Mouse (Mus musculus): ENCODE measurements around the gene Adgrv1. TPM values are rescaled to one million over a fixed set of nuclear protein-coding genes. Genes with fewer than 3 reads are reported as not detected.
"Not testable (repeated sequence)": the region's sequence is repeated elsewhere in the genome, so short reads cannot be mapped to it uniquely, and the experiment has no call there.

Gene Adgrv1
- polyA plus RNA-seq, 1 experiment from 2014 or later: 2.2 TPM

GRCm38 (mm10) chr13:81628631-81629190, 4.2 kb downstream of the Adgrv1 start:
- no peaks in the 10 kb centered on the region for H3K9me3 ChIP-seq (ENCODE audit: low read length)
- DNase-seq (ENCODE audit: low spot score) (no peak), ATAC-seq (no peak)
- H3K4me1 ChIP-seq (ENCODE audit: insufficient read depth, low read depth, low read length): no peaks in the 10 kb centered on the region
- H3K27me3 ChIP-seq (replicated peaks; ENCODE audit: insufficient read depth, low read length): peaks cover 4% of the 10 kb centered on the region; the same call in 1 of the 2 replicates
- WGBS: 49% methylated on average over 2 of the region's 2 CpGs
- H3K27ac ChIP-seq (ENCODE audit: low read length): no peak overlapping the region
- TF ChIP-seq EP300 (IDR thresholded peaks at IDR 0.05) (no peak), CTCF (IDR thresholded peaks at IDR 0.05) (no peak)
- no peak overlapping the region for H3K9ac ChIP-seq (replicated peaks; ENCODE audit: low read depth)
- no peak overlapping the region for H3K4me3 ChIP-seq (ENCODE audit: low read depth, low read length)
- no peak overlapping the region for H3K4me2 ChIP-seq (replicated peaks; ENCODE audit: low read depth, low read length)
- H3K36me3 ChIP-seq (ENCODE audit: insufficient read depth, low read length): no peaks in the 10 kb centered on the region

GRCm38 (mm10) chr13:81627861-81628260, 5.1 kb downstream of the Adgrv1 start:
- H3K9ac ChIP-seq (replicated peaks; ENCODE audit: low read depth); H3K4me3 ChIP-seq (ENCODE audit: low read depth, low read length); H3K9me3 ChIP-seq (ENCODE audit: low read length); H3K27me3 ChIP-seq (replicated peaks; ENCODE audit: insufficient read depth, low read length); ATAC-seq; H3K27ac ChIP-seq (ENCODE audit: low read length); H3K4me1 ChIP-seq (ENCODE audit: insufficient read depth, low read depth, low read length); H3K36me3 ChIP-seq (ENCODE audit: insufficient read depth, low read length); DNase-seq (ENCODE audit: low spot score); H3K4me2 ChIP-seq (replicated peaks; ENCODE audit: low read depth, low read length): not testable (repeated sequence)
- 74% methylated on average over 1 of the region's 1 CpGs for WGBS

DNA sequence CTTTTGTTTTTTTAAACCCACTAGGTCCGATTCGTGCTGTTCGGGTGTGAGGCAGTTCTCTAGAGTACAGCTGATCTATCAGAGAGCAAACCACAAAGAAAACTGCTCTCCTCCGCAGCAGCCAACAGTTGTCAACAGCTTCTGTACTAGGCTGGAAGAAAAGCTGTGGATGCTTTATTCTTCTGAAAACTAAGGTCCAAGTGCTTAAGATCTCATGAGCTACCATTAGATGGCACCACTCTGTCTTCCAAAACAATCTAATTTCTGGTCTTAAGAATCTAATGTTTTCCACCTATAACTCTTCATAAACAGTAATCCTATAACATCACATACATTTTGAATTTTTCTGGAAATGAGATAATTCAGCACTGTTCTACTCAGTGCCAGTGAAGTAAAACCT, 22.6 kb downstream of the Adgrv1 start:
- no peak overlapping the region for H3K27ac ChIP-seq (ENCODE audit: low read length)
- H3K9ac ChIP-seq (replicated peaks; ENCODE audit: low read depth): no peak overlapping the region
- no peaks in the 10 kb centered on the region for H3K36me3 ChIP-seq (ENCODE audit: insufficient read depth, low read length)
- no peaks in the 10 kb centered on the region for H3K4me1 ChIP-seq (ENCODE audit: insufficient read depth, low read depth, low read length)
- H3K4me2 ChIP-seq (replicated peaks; ENCODE audit: low read depth, low read length): no peak overlapping the region
- ATAC-seq (no peak), DNase-seq (ENCODE audit: low spot score) (no peak)
- no peaks in the 10 kb centered on the region for H3K9me3 ChIP-seq (ENCODE audit: low read length)
- H3K4me3 ChIP-seq (ENCODE audit: low read depth, low read length): no peak overlapping the region
- TF ChIP-seq CTCF (IDR thresholded peaks at IDR 0.05): no peak
- no peak for TF ChIP-seq EP300 (IDR thresholded peaks at IDR 0.05)
- 88% methylated on average over 4 of the region's 4 CpGs for WGBS
- H3K27me3 ChIP-seq (replicated peaks; ENCODE audit: insufficient read depth, low read length): no peaks in the 10 kb centered on the region

GRCm38 (mm10) chr13:81606991-81607390, 26.0 kb downstream of the Adgrv1 start:
- DNase-seq (ENCODE audit: low spot score): no peak
- 73% methylated on average over 2 of the region's 2 CpGs for WGBS
- Histone ChIP-seq H3K4me3 (ENCODE audit: low read depth, low read length) (no peak overlapping the region), H3K36me3 (ENCODE audit: insufficient read depth, low read length) (no peaks in the 10 kb centered on the region), H3K9ac (replicated peaks; ENCODE audit: low read depth) (no peak overlapping the region), H3K4me1 (ENCODE audit: insufficient read depth, low read depth, low read length) (no peaks in the 10 kb centered on the region), H3K4me2 (replicated peaks; ENCODE audit: low read depth, low read length) (no peak overlapping the region), H3K27ac (ENCODE audit: low read length) (no peak overlapping the region), H3K9me3 (ENCODE audit: low read length) (no peaks in the 10 kb centered on the region), H3K27me3 (replicated peaks; ENCODE audit: insufficient read depth, low read length) (no peaks in the 10 kb centered on the region)
- no peak for TF ChIP-seq EP300 (IDR thresholded peaks at IDR 0.05)
- no peak for TF ChIP-seq CTCF (IDR thresholded peaks at IDR 0.05)
- ATAC-seq: no peak

DNA sequence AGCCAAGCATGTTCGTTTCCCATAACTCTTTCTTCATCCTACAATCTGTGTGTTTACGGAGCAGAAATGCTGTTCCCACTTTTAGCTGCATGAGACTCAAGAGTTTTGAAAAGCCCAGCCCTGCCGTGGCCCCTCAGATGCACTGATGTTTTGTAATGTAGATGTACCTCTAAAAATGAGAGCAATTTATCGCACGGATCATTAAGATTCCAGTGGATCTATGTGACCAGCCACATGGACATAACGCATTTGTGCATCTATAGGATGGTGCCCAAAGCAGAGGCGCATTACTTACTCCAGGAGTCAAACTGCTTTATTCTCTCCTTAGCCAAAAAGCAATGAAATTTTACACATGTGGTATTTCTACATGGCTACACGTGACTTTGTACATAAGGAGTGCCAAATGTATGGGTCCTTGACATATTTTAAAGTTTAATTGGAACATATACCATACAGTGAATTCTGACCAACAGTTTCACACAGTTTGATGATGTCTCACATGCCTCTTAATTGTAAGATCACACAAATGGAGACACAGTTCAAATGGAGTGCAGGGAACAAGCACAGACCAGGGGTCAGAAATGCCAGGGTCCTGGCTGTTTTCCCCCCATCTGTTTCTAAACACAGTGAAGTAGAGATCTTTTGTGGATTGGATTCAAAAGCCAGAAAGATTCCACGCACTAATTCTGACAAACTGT, 35.9 kb downstream of the Adgrv1 start:
- Histone ChIP-seq H3K4me1 (ENCODE audit: insufficient read depth, low read depth, low read length) (no peaks in the 10 kb centered on the region), H3K4me3 (ENCODE audit: low read depth, low read length) (no peak overlapping the region), H3K4me2 (replicated peaks; ENCODE audit: low read depth, low read length) (no peak overlapping the region), H3K27ac (ENCODE audit: low read length) (no peak overlapping the region), H3K9ac (replicated peaks; ENCODE audit: low read depth) (no peak overlapping the region), H3K36me3 (ENCODE audit: insufficient read depth, low read length) (no peaks in the 10 kb centered on the region), H3K9me3 (ENCODE audit: low read length) (no peaks in the 10 kb centered on the region), H3K27me3 (replicated peaks; ENCODE audit: insufficient read depth, low read length) (no peaks in the 10 kb centered on the region)
- 72% methylated on average over 9 of the region's 9 CpGs for WGBS
- ATAC-seq: no peak
- DNase-seq (ENCODE audit: low spot score): no peak
- TF ChIP-seq CTCF (IDR thresholded peaks at IDR 0.05) (no peak), EP300 (IDR thresholded peaks at IDR 0.05) (no peak)

DNA sequence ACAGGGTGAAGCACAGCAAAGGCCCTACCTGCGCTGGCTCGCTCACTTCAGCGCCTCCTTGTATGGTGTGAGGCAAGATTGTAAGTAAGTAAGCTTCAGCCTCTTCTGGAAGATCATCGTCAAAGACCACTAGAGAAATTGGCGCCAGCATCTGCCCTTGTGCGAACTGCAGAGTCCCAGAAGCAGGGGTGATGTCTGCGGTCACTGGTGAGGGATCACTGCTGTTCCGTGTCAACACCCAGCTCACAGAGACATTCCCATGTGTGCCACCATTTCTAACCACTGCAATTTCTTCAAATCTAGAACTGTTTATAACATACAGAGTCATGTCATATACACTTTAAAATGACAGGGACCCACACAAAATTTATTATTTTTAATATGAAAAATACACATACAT, 54.3 kb downstream of the Adgrv1 start:
- no peak overlapping the region for H3K4me2 ChIP-seq (replicated peaks; ENCODE audit: low read depth, low read length)
- no peak overlapping the region for H3K9ac ChIP-seq (replicated peaks; ENCODE audit: low read depth)
- no peaks in the 10 kb centered on the region for H3K36me3 ChIP-seq (ENCODE audit: insufficient read depth, low read length)
- DNase-seq (ENCODE audit: low spot score): peak; percentile 9
- no peak overlapping the region for H3K27ac ChIP-seq (ENCODE audit: low read length)
- TF ChIP-seq CTCF (IDR thresholded peaks at IDR 0.05) (no peak), EP300 (IDR thresholded peaks at IDR 0.05) (no peak)
- ATAC-seq: no peak
- no peaks in the 10 kb centered on the region for H3K9me3 ChIP-seq (ENCODE audit: low read length)
- H3K4me3 ChIP-seq (ENCODE audit: low read depth, low read length): no peak overlapping the region
- no peaks in the 10 kb centered on the region for H3K27me3 ChIP-seq (replicated peaks; ENCODE audit: insufficient read depth, low read length)
- 74% methylated on average over 8 of the region's 8 CpGs for WGBS
- H3K4me1 ChIP-seq (ENCODE audit: insufficient read depth, low read depth, low read length): no peaks in the 10 kb centered on the region
